Mouse (Mus musculus) left cerebral cortex, adult 2 months (tissue): ENCODE data around the gene Serpine2. TPM values are rescaled to one million over a fixed set of nuclear protein-coding genes. Genes with fewer than 3 reads are reported as not detected.

Experiments used
- DNase-seq, 2 experiments: peaks; one replicate each; pipeline ENCODE4 v3.0.0; 2021 to 2022; ENCODE audit warnings: low spot score in 2 of 2, mixed read lengths in 1 of 2; ENCODE audit errors: extremely low spot score in 1 of 2
- H3K27ac ChIP-seq: fragments of 200-600 bp; 2 replicates; pipeline ENCODE4 v1.8.1; 2022
- H3K4me3 ChIP-seq: fragments of 200-600 bp; 2 replicates; pipeline ENCODE4 v1.8.1; 2022
- CTCF ChIP-seq: fragments of 200-600 bp; IDR thresholded peaks from 2 replicates; pipeline ENCODE4 v1.8.1; 2022; ENCODE audit warnings: antibody characterized with exemption, mild to moderate bottlenecking, moderate library complexity
- intact Hi-C: fragments of 180-260 bp; cut with DNase I; formaldehyde crosslinking; loops from one replicate; pipeline ENCODE4 v1.15.1; 2025
- total RNA-seq, 2 experiments: library from RNA; stranded (reverse); gene quantifications; 2 replicates each; pipeline ENCODE4 v1.2.3; 2021

Gene Serpine2
- total RNA-seq, 2 experiments from 2014 or later = 134 to 141 TPM

GRCm38 (mm10) chr1:79753456-79753855 lies 107.5 kb downstream of the Serpine2 start:
- no peak overlapping the region for H3K4me3 ChIP-seq
- no peak overlapping the region for H3K27ac ChIP-seq
- TF ChIP-seq CTCF = no peak
- intact Hi-C loops = no loop called here
- DNase-seq = no peak

- no peak for DNase-seq
- no peak for TF ChIP-seq CTCF
- H3K4me3 ChIP-seq = no peak overlapping the region
- intact Hi-C loops = no loop called here
- H3K27ac ChIP-seq = no peak overlapping the region
These were observed 108.2 kb downstream of the Serpine2 start for GRCm38 (mm10) chr1:79752714-79753340.

GRCm38 (mm10) chr1:79752015-79752695 lies 108.8 kb downstream of the Serpine2 start:
- intact Hi-C loops = no loop called here
- H3K4me3 ChIP-seq = no peak overlapping the region
- DNase-seq = no peak
- TF ChIP-seq CTCF = no peak
- H3K27ac ChIP-seq = no peak overlapping the region

- H3K27ac ChIP-seq = no peak overlapping the region
- no peak for DNase-seq
- TF ChIP-seq CTCF = no peak
- H3K4me3 ChIP-seq = no peak overlapping the region
- intact Hi-C loops = no loop called here
These were observed 109.8 kb downstream of the Serpine2 start for GRCm38 (mm10) chr1:79751186-79751585.

- no peak for DNase-seq
- Histone ChIP-seq H3K27ac (no peak overlapping the region), H3K4me3 (no peak overlapping the region)
- intact Hi-C loops = no loop called here
- no peak for TF ChIP-seq CTCF
These were observed 114.9 kb downstream of the Serpine2 start for GRCm38 (mm10) chr1:79746056-79746455.

Other genes starting within 250 kb of the Serpine2 start
- gene Ap1s3, start 189.2 kb downstream of the Serpine2 start, total RNA-seq = 1 to 10 TPM; 4.8 to 5.9 TPM
- gene Mrpl44, start 85.2 kb downstream of the Serpine2 start, total RNA-seq = 10 to 100 TPM; 26.9 to 28.8 TPM
- 10 to 100 TPM; 43.7 to 45.9 TPM for gene Wdfy1, start 85.0 kb downstream of the Serpine2 start, total RNA-seq